Comparison of ENCODE assay signal across 8 mouse cellular contexts in genomic region chr11:48787455-48788211, GRCm38 (mm10). TPM values are rescaled to one million over a fixed set of nuclear protein-coding genes. Genes with fewer than 3 reads are reported as not detected.
A peak's percentile ranks its signal among the peaks of the same experiment; 100 is the strongest.
DNase-seq lines count a peak whose midpoint lies in the region; ATAC-seq and TF ChIP-seq lines count a peak whose summit lies in the region.

No protein-coding gene starts in this region.

- peak overlapping the region; percentile 61 for H3K4me3 ChIP-seq in gastrocnemius, adult 2 months
- H3K4me3 ChIP-seq in heart, postnatal 0 days (ENCODE audit: low read depth, low read length), result peak overlapping the region; percentile 35
- H3K4me3 ChIP-seq in stomach, embryonic 15.5 days (replicated peaks), result peak overlapping the region; percentile 41

- WGBS in heart, postnatal 0 days, result 51% methylated on average over 10 of the region's 10 CpGs
- WGBS in stomach, embryonic 15.5 days, result 46% methylated on average over 10 of the region's 10 CpGs

- no peaks in the 10 kb centered on the region for H3K36me3 ChIP-seq in heart, postnatal 0 days (replicated peaks; ENCODE audit: control insufficient read depth, insufficient read depth, low read length)
- H3K36me3 ChIP-seq in stomach, embryonic 15.5 days, result no peaks in the 10 kb centered on the region

- no peak for TF ChIP-seq EP300 in heart, postnatal 0 days (IDR thresholded peaks at IDR 0.05; ENCODE audit: low read depth)

- peak; percentile 77 for ATAC-seq in heart, postnatal 0 days (ENCODE audit: insufficient read depth, low read depth)
- peak; percentile 92 for ATAC-seq in megakaryocyte progenitor cell, adult 5-6 weeks (replicated peaks; ENCODE audit: poor library complexity)
- ATAC-seq in stomach, embryonic 15.5 days (ENCODE audit: insufficient read depth, low FRiP score, low read depth), result peak; percentile 75; the same call in 1 of the 2 replicates

- peak overlapping the region; percentile 61; the same call in 1 of the 2 replicates for H3K27ac ChIP-seq in gastrocnemius, adult 2 months
- H3K27ac ChIP-seq in heart, postnatal 0 days (ENCODE audit: low read depth), result no peak overlapping the region
- no peak overlapping the region for H3K27ac ChIP-seq in stomach, embryonic 15.5 days

- intact Hi-C loops in gastrocnemius, adult 2 months (cut with DNase I), result no loop called here
- intact Hi-C loops in gastrocnemius, postnatal 36 days (cut with DNase I), result no loop called here

- H3K4me1 ChIP-seq in heart, postnatal 0 days (ENCODE audit: control insufficient read depth, insufficient read depth), result peaks cover 2% of the 10 kb centered on the region; the same call in 1 of the 2 replicates
- peaks cover 3% of the 10 kb centered on the region; the same call in 1 of the 2 replicates for H3K4me1 ChIP-seq in stomach, embryonic 15.5 days

- peak overlapping the region; percentile 59 for H3K4me2 ChIP-seq in heart, postnatal 0 days (ENCODE audit: low read depth, low read length)
- peak overlapping the region; percentile 63 for H3K4me2 ChIP-seq in stomach, embryonic 15.5 days

- H3K9me3 ChIP-seq in heart, postnatal 0 days (replicated peaks; ENCODE audit: control insufficient read depth, low read length), result no peaks in the 10 kb centered on the region
- H3K9me3 ChIP-seq in stomach, embryonic 15.5 days, result no peaks in the 10 kb centered on the region

- TF ChIP-seq CTCF in gastrocnemius, adult 2 months (IDR thresholded peaks at IDR 0.05), result no peak
- TF ChIP-seq CTCF in heart, postnatal 0 days (IDR thresholded peaks at IDR 0.05; ENCODE audit: low read depth), result no peak

- H3K27me3 ChIP-seq in heart, postnatal 0 days (ENCODE audit: control insufficient read depth, insufficient read depth, low read length), result no peaks in the 10 kb centered on the region
- no peaks in the 10 kb centered on the region for H3K27me3 ChIP-seq in stomach, embryonic 15.5 days (replicated peaks)

- DNase-seq in gastrocnemius, adult 2 months, result peak; percentile 37
- no peak for DNase-seq in gastrocnemius, postnatal 36 days
- peak; percentile 57 for DNase-seq in embryo, embryonic 10 days (ENCODE audit: low spot score)
- DNase-seq in heart, postnatal 0 days (ENCODE audit: low spot score), result peak; percentile 74
- peak; percentile 39 to 66 for DNase-seq in kidney, postnatal 4 days
- DNase-seq in layer of hippocampus, postnatal 36 days, result no peak

- no peak overlapping the region for H3K9ac ChIP-seq in heart, postnatal 0 days (replicated peaks; ENCODE audit: low read depth, low read length)
- no peak overlapping the region for H3K9ac ChIP-seq in stomach, embryonic 15.5 days

RNA-seq across cellular contexts. Expression of gene Rack1, which starts 12.5 kb away (rescaled TPM):
- total RNA-seq in gastrocnemius, adult 2 months (2021), result 100 to 1,000 TPM; 383 to 424 TPM
- 100 to 1,000 TPM; 299 to 361 TPM for total RNA-seq in gastrocnemius, postnatal 36 days (2021)
- 1,323 and 1,324 TPM in 2 replicates for total RNA-seq in heart, postnatal 0 days (2014; rRNA removed; ENCODE audit: low replicate concordance)
- 292 and 307 TPM in 2 replicates for polyA plus RNA-seq in heart, postnatal 0 days (2015; fragmentation: Nextera tagmentation; extraction: Ambion mirVana)
- 3,057 and 3,071 TPM in 2 replicates for total RNA-seq in megakaryocyte progenitor cell, adult 5-6 weeks (2015)
- 1,485 and 1,729 TPM in 2 replicates for total RNA-seq in megakaryocyte progenitor cell, adult 5-6 weeks (2017)
- polyA plus RNA-seq in stomach, embryonic 15.5 days (2015; fragmentation: Nextera tagmentation; extraction: Ambion mirVana), result 732 and 736 TPM in 2 replicates
- 100 to 1,000 TPM; 241 to 254 TPM for total RNA-seq in layer of hippocampus, postnatal 36 days (2021)

RNA-seq across cellular contexts. Expression of gene Trim41, which starts 29.5 kb away (rescaled TPM):
- total RNA-seq in gastrocnemius, adult 2 months (2021), result 10 to 100 TPM; 19.9 to 23.6 TPM
- total RNA-seq in gastrocnemius, postnatal 36 days (2021), result 10 to 100 TPM; 17.2 to 22.6 TPM
- 22.7 and 39.6 TPM in 2 replicates for total RNA-seq in heart, postnatal 0 days (2014; rRNA removed; ENCODE audit: low replicate concordance)
- polyA plus RNA-seq in heart, postnatal 0 days (2015; fragmentation: Nextera tagmentation; extraction: Ambion mirVana), result 2.7 and 2.9 TPM in 2 replicates
- 11.7 and 12.6 TPM in 2 replicates for total RNA-seq in megakaryocyte progenitor cell, adult 5-6 weeks (2015)
- 63.3 and 72.7 TPM in 2 replicates for total RNA-seq in megakaryocyte progenitor cell, adult 5-6 weeks (2017)
- 5.0 and 6.7 TPM in 2 replicates for polyA plus RNA-seq in stomach, embryonic 15.5 days (2015; fragmentation: Nextera tagmentation; extraction: Ambion mirVana)
- total RNA-seq in layer of hippocampus, postnatal 36 days (2021), result 10 to 100 TPM; 58.3 to 59.6 TPM

RNA-seq across cellular contexts. Expression of gene Trim7, which starts 38.3 kb away (rescaled TPM):
- total RNA-seq in gastrocnemius, adult 2 months (2021), result 10 to 100 TPM; 25.9 to 51.8 TPM
- 10 to 100 TPM; 48.2 to 49.7 TPM for total RNA-seq in gastrocnemius, postnatal 36 days (2021)
- 1.1 and 5.3 TPM in 2 replicates for total RNA-seq in heart, postnatal 0 days (2014; rRNA removed; ENCODE audit: low replicate concordance)
- 1.3 and 1.9 TPM in 2 replicates for polyA plus RNA-seq in heart, postnatal 0 days (2015; fragmentation: Nextera tagmentation; extraction: Ambion mirVana)
- total RNA-seq in megakaryocyte progenitor cell, adult 5-6 weeks (2015), result 0.12 and 0.32 TPM in 2 replicates
- 0.51 and 3.5 TPM in 2 replicates for total RNA-seq in megakaryocyte progenitor cell, adult 5-6 weeks (2017)
- polyA plus RNA-seq in stomach, embryonic 15.5 days (2015; fragmentation: Nextera tagmentation; extraction: Ambion mirVana), result 2.3 and 2.5 TPM in 2 replicates
- total RNA-seq in layer of hippocampus, postnatal 36 days (2021), result 1 to 10 TPM; 1.6 to 2.5 TPM

RNA-seq across cellular contexts. Expression of gene Gm12184, which starts 38.8 kb away (rescaled TPM):
- 1 to 10 TPM; 1.5 to 2.2 TPM for total RNA-seq in gastrocnemius, adult 2 months (2021)
- under 1 TPM; 0.61 to 0.91 TPM for total RNA-seq in gastrocnemius, postnatal 36 days (2021)
- 1.8 and 27.8 TPM in 2 replicates for total RNA-seq in heart, postnatal 0 days (2014; rRNA removed; ENCODE audit: low replicate concordance)
- 1.8 and 2.7 TPM in 2 replicates for polyA plus RNA-seq in heart, postnatal 0 days (2015; fragmentation: Nextera tagmentation; extraction: Ambion mirVana)
- 4.6 and 6.8 TPM in 2 replicates for total RNA-seq in megakaryocyte progenitor cell, adult 5-6 weeks (2015)
- 14.6 and 22.1 TPM in 2 replicates for total RNA-seq in megakaryocyte progenitor cell, adult 5-6 weeks (2017)
- polyA plus RNA-seq in stomach, embryonic 15.5 days (2015; fragmentation: Nextera tagmentation; extraction: Ambion mirVana), result 10.3 and 16.4 TPM in 2 replicates
- 1 to 10 TPM in 1 of 2 experiments, under 1 TPM in 1; 0.40 to 1.3 TPM for total RNA-seq in layer of hippocampus, postnatal 36 days (2021)

Comparison
In these comparisons a context has a peak if more than half of its experiments do, and no peak if none do; other contexts are left out.
1. DNase-seq: peak in gastrocnemius, adult 2 months (single experiment), embryo, embryonic 10 days (single experiment), heart, postnatal 0 days (single experiment) and kidney, postnatal 4 days (2 of 2); none in gastrocnemius, postnatal 36 days (0 of 2) and layer of hippocampus, postnatal 36 days (0 of 2).
2. Peak in every context shown above with its lines, with median percentiles within 50 percentile points of each other: H3K4me3 ChIP-seq and ATAC-seq.